8 mouse cellular contexts compared by ENCODE assay signal in genomic region chr15:97992712-97993286, GRCm38 (mm10). TPM values are rescaled to one million over a fixed set of nuclear protein-coding genes. Genes with fewer than 3 reads are reported as not detected.
DNase-seq lines count a peak whose midpoint lies in the region; ATAC-seq and TF ChIP-seq lines count a peak whose summit lies in the region.

No protein-coding gene starts in this region.

- WGBS in hindbrain, embryonic 11.5 days: 4% methylated on average over 18 of the region's 18 CpGs
- 8% methylated on average over 18 of the region's 18 CpGs for WGBS in lung, embryonic 14.5 days
- WGBS in thymus, adult 2 months: 17% methylated on average over 18 of the region's 18 CpGs

- H3K27me3 ChIP-seq in hindbrain, embryonic 11.5 days (ENCODE audit: control insufficient read depth, insufficient read depth, low read length): no peaks in the 10 kb centered on the region
- H3K27me3 ChIP-seq in lung, embryonic 14.5 days (ENCODE audit: insufficient read depth, low read length): peaks cover 1% of the 10 kb centered on the region
- no peaks in the 10 kb centered on the region for H3K27me3 ChIP-seq in thymus, adult 2 months (ENCODE audit: control insufficient read depth, insufficient read depth, low read length)

- no peak overlapping the region for H3K4me3 ChIP-seq in hindbrain, embryonic 11.5 days (ENCODE audit: low read depth, low read length)
- peak overlapping the region; percentile 12; the same call in 1 of the 2 replicates for H3K4me3 ChIP-seq in lung, embryonic 14.5 days (ENCODE audit: low read depth, low read length)
- H3K4me3 ChIP-seq in thymus, adult 2 months (ENCODE audit: control insufficient read depth, insufficient read depth, low read length): peak overlapping the region; percentile 6; the same call in 1 of the 2 replicates

- peaks cover 25% of the 10 kb centered on the region for H3K4me1 ChIP-seq in hindbrain, embryonic 11.5 days (replicated peaks; ENCODE audit: control insufficient read depth, insufficient read depth, low read length)
- H3K4me1 ChIP-seq in lung, embryonic 14.5 days (ENCODE audit: insufficient read depth): peaks cover 25% of the 10 kb centered on the region
- H3K4me1 ChIP-seq in thymus, adult 2 months (replicated peaks; ENCODE audit: control insufficient read depth, insufficient read depth, low read length): peaks cover 12% of the 10 kb centered on the region

- no peak for TF ChIP-seq CTCF in lung, embryonic 14.5 days (IDR thresholded peaks at IDR 0.05; ENCODE audit: low read depth)
- peak; percentile 9; the same call in 1 of the 2 replicates for TF ChIP-seq CTCF in thymus, adult 2 months (IDR thresholded peaks at IDR 0.05; ENCODE audit: borderline replicate concordance, control insufficient read depth, extremely low read depth, insufficient read depth, low read length, poor library complexity)

- peak; percentile 93 for DNase-seq in Muller cell, postnatal 12 days (ENCODE audit: inconsistent ontology term)
- DNase-seq in cerebellum, postnatal 10 days: peak; percentile 89 to 91
- DNase-seq in frontal cortex, postnatal 10 days (ENCODE audit: low spot score in 2 of 2): peak; percentile 80 to 82
- peak; percentile 86 for DNase-seq in hindbrain, embryonic 11.5 days (ENCODE audit: low spot score)
- peak; percentile 55 for DNase-seq in layer of hippocampus, adult 9-10 months (ENCODE audit: low spot score)
- DNase-seq in lung, embryonic 14.5 days: peak; percentile 95
- peak; percentile 58 for DNase-seq in ovary, postnatal 10 days (ENCODE audit: low spot score)
- DNase-seq in thymus, adult 2 months: peak; percentile 71

- H3K9ac ChIP-seq in hindbrain, embryonic 11.5 days (ENCODE audit: low read depth, low read length): peak overlapping the region; percentile 47; the same call in 1 of the 2 replicates
- H3K9ac ChIP-seq in lung, embryonic 14.5 days: peak overlapping the region; percentile 49

- peak; percentile 90 for ATAC-seq in hindbrain, embryonic 11.5 days (ENCODE audit: low FRiP score)
- ATAC-seq in lung, embryonic 14.5 days (ENCODE audit: insufficient read depth): peak; percentile 92

- no peak for TF ChIP-seq POLR2A in thymus, adult 2 months (IDR thresholded peaks at IDR 0.05; ENCODE audit: control insufficient read depth, extremely low read depth, insufficient read depth, low read length, poor library complexity)

- peak overlapping the region; percentile 30 for H3K4me2 ChIP-seq in hindbrain, embryonic 11.5 days (replicated peaks; ENCODE audit: low read depth, low read length)
- H3K4me2 ChIP-seq in lung, embryonic 14.5 days: peak overlapping the region; percentile 59

- H3K9me3 ChIP-seq in hindbrain, embryonic 11.5 days (ENCODE audit: control insufficient read depth, low read length): no peaks in the 10 kb centered on the region
- H3K9me3 ChIP-seq in lung, embryonic 14.5 days (ENCODE audit: low read depth, low read length): no peaks in the 10 kb centered on the region

- H3K27ac ChIP-seq in hindbrain, embryonic 11.5 days (ENCODE audit: low read depth, low read length): peak overlapping the region; percentile 96
- peak overlapping the region; percentile 51; the same call in 1 of the 2 replicates for H3K27ac ChIP-seq in lung, embryonic 14.5 days (ENCODE audit: low read depth)
- no peak overlapping the region for H3K27ac ChIP-seq in thymus, adult 2 months (ENCODE audit: control insufficient read depth, insufficient read depth, low read length)

- peaks cover 6% of the 10 kb centered on the region for H3K36me3 ChIP-seq in hindbrain, embryonic 11.5 days (ENCODE audit: control insufficient read depth, insufficient read depth, low read length)
- no peaks in the 10 kb centered on the region for H3K36me3 ChIP-seq in lung, embryonic 14.5 days (ENCODE audit: insufficient read depth)
- H3K36me3 ChIP-seq in thymus, adult 2 months (ENCODE audit: control insufficient read depth, insufficient read depth, low read length): no peaks in the 10 kb centered on the region

RNA-seq across cellular contexts. Expression of gene Col2a1, which starts 11.7 kb away (rescaled TPM):
- 128 and 132 TPM in 2 replicates for polyA plus RNA-seq in hindbrain, embryonic 11.5 days (2014; fragmentation: Nextera tagmentation; extraction: Ambion mirVana)
- polyA plus RNA-seq in lung, embryonic 14.5 days (2014; fragmentation: Nextera tagmentation; extraction: Ambion mirVana): 29.3 and 33.3 TPM in 2 replicates
- polyA plus RNA-seq in thymus, adult 2 months (2012; rRNA removed): 0.32 and 0.47 TPM in 2 replicates

RNA-seq across cellular contexts. Expression of gene Tmem106c, which starts 28.8 kb away (rescaled TPM):
- 52.0 and 59.9 TPM in 2 replicates for polyA plus RNA-seq in hindbrain, embryonic 11.5 days (2014; fragmentation: Nextera tagmentation; extraction: Ambion mirVana)
- 31.4 and 35.1 TPM in 2 replicates for polyA plus RNA-seq in lung, embryonic 14.5 days (2014; fragmentation: Nextera tagmentation; extraction: Ambion mirVana)
- 38.4 and 40.0 TPM in 2 replicates for polyA plus RNA-seq in thymus, adult 2 months (2012; rRNA removed)

Comparison
In these comparisons a context has a peak if more than half of its experiments do, and no peak if none do; other contexts are left out.
1. RNA of gene Col2a1, which starts 11.7 kb away (polyA plus RNA-seq): 128 to 132 TPM in hindbrain, embryonic 11.5 days and 29.3 to 33.3 TPM in lung, embryonic 14.5 days; 0.32 to 0.47 TPM in thymus, adult 2 months; every median in the first group is over 10 times any median in the second.
2. Peak in every context shown above with its lines, with median percentiles within 50 percentile points of each other: DNase-seq.